Mouse (Mus musculus): ENCODE results near the gene Gpnmb. TPM values are rescaled to one million over a fixed set of nuclear protein-coding genes. Genes with fewer than 3 reads are reported as not detected.
A peak's percentile ranks its signal among the peaks of the same experiment; 100 is the strongest.

Gpnmb gene
- polyA plus RNA-seq, 1 experiment from 2014 or later = 0.23 TPM

DNA sequence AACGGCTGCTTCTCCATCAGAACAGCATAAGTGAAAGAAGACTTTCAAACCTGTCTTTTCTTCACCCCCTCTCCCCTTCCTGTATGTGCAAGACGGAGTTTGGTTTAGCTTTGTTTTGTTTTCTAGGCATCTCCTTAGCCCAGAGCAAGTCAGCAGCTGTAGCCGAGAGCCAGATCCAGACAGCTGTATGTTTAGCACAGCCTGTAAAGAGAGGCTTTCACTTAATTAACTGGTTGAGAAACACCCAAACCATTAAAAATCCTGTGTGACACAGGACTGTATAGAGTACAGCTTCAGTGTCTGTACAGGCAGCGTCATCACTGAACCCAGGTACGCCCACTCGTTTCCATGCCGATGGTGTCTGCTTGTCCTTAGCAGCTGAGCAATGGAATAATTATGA, 11.1 kb upstream of the Gpnmb start:
- WGBS = 84% methylated on average over 7 of the region's 7 CpGs
- Histone ChIP-seq H3K4me1 (ENCODE audit: control insufficient read depth, insufficient read depth, low read depth, low read length) (no peaks in the 10 kb centered on the region), H3K4me3 (ENCODE audit: low read length) (no peak overlapping the region), H3K9ac (ENCODE audit: low read depth, low read length) (no peak overlapping the region), H3K9me3 (ENCODE audit: control insufficient read depth, low read length) (no peaks in the 10 kb centered on the region), H3K36me3 (ENCODE audit: control insufficient read depth, insufficient read depth, low read length) (no peaks in the 10 kb centered on the region), H3K27ac (ENCODE audit: low read depth, low read length) (no peak overlapping the region), H3K4me2 (ENCODE audit: low read length) (no peak overlapping the region), H3K27me3 (replicated peaks; ENCODE audit: control insufficient read depth, insufficient read depth, low read length) (no peaks in the 10 kb centered on the region)
- no peak for ATAC-seq

DNA sequence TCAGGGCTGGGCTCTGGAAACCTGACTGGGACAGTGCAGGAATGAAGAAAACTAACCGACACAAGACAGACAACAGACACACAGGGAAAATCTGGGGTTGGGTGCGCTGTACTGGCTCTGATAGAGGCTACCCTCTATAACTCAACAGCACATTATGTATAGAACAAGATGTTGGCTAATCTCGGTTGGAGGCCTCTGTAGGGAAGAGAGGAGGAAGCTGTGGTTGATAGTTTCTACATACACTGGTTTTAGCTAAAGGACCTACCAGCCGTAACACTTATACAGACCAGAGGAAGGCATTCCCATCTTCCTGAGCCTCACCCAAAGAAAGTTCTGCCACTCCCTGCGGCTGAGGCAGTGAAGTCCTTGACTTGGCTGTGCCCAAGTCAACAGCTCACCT, 9.8 kb upstream of the Gpnmb start:
- Histone ChIP-seq H3K4me2 (ENCODE audit: low read length) (no peak overlapping the region), H3K4me3 (ENCODE audit: low read length) (no peak overlapping the region), H3K27me3 (replicated peaks; ENCODE audit: control insufficient read depth, insufficient read depth, low read length) (no peaks in the 10 kb centered on the region), H3K36me3 (ENCODE audit: control insufficient read depth, insufficient read depth, low read length) (no peaks in the 10 kb centered on the region), H3K4me1 (ENCODE audit: control insufficient read depth, insufficient read depth, low read depth, low read length) (no peaks in the 10 kb centered on the region), H3K27ac (ENCODE audit: low read depth, low read length) (no peak overlapping the region), H3K9ac (ENCODE audit: low read depth, low read length) (no peak overlapping the region), H3K9me3 (ENCODE audit: control insufficient read depth, low read length) (no peaks in the 10 kb centered on the region)
- 93% methylated on average over 5 of the region's 5 CpGs for WGBS
- no peak for ATAC-seq

DNA sequence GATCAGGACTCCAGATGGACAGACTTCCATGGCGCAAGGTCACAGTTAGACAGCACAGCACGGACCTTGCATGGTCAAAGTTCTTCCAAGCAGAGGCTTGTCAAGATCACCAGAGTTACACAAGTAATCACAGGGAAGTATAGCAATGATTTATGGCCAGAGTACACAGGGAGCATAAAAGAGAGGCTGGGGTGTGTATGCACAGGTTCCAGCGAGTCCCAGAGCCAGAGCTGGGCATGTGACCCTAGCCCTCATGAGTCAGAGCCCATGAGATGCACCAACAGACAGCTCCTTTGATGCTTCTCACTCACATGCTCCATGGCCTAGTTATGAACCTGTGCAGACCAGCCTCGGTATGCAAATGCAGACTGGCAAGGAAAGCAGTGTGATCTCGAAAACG, 8.3 kb upstream of the Gpnmb start:
- no peak for ATAC-seq
- no peak overlapping the region for H3K27ac ChIP-seq (ENCODE audit: low read depth, low read length)
- H3K27me3 ChIP-seq (replicated peaks; ENCODE audit: control insufficient read depth, insufficient read depth, low read length) = no peaks in the 10 kb centered on the region
- H3K9me3 ChIP-seq (ENCODE audit: control insufficient read depth, low read length) = no peaks in the 10 kb centered on the region
- H3K4me1 ChIP-seq (ENCODE audit: control insufficient read depth, insufficient read depth, low read depth, low read length) = no peaks in the 10 kb centered on the region
- no peak overlapping the region for H3K4me3 ChIP-seq (ENCODE audit: low read length)
- 94% methylated on average over 6 of the region's 6 CpGs for WGBS
- no peaks in the 10 kb centered on the region for H3K36me3 ChIP-seq (ENCODE audit: control insufficient read depth, insufficient read depth, low read length)
- H3K9ac ChIP-seq (ENCODE audit: low read depth, low read length) = no peak overlapping the region
- no peak overlapping the region for H3K4me2 ChIP-seq (ENCODE audit: low read length)

DNA sequence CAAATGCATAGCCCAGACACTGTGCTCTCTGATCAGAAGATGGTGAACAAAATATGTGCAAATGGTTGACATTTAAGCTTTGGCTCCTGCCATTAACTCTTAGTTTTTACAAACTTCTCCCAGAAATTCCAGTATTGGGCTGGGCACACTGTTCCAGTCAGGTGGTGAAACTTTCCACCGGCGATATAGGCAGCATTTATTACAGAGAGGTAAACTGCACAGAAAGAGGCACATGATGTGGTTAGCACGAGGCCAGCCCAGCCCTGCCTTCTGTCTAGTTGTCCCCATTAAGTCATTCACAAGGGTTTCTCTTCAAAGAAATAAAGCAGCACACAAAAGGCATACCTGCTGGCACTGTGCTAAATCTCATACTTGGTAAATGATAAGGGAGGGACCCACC, 7.6 kb upstream of the Gpnmb start:
- no peak overlapping the region for H3K4me3 ChIP-seq (ENCODE audit: low read length)
- no peak overlapping the region for H3K4me2 ChIP-seq (ENCODE audit: low read length)
- no peaks in the 10 kb centered on the region for H3K36me3 ChIP-seq (ENCODE audit: control insufficient read depth, insufficient read depth, low read length)
- no peak overlapping the region for H3K27ac ChIP-seq (ENCODE audit: low read depth, low read length)
- no peak for ATAC-seq
- no peaks in the 10 kb centered on the region for H3K27me3 ChIP-seq (replicated peaks; ENCODE audit: control insufficient read depth, insufficient read depth, low read length)
- H3K9ac ChIP-seq (ENCODE audit: low read depth, low read length) = no peak overlapping the region
- 90% methylated on average over 3 of the region's 3 CpGs for WGBS
- H3K4me1 ChIP-seq (ENCODE audit: control insufficient read depth, insufficient read depth, low read depth, low read length) = no peaks in the 10 kb centered on the region
- H3K9me3 ChIP-seq (ENCODE audit: control insufficient read depth, low read length) = no peaks in the 10 kb centered on the region

DNA sequence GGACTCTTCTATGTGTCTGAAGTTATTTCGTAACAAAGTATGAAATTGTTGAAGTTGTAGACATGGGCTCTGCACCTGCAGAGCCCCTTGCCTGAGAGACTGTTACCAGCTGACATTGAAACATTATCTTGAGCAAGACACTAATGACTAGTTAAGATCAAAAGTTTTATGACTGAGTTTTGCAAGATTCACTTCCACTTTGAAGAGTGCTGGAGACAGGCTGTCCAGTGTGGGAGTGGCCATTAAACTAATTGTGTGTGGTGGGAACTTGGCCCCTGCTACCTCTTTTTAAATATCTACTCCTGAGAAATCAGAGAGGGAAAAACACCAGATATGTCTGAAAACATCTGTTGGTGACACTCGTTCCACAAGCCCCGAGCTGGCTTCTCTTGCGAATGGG, 5.1 kb upstream of the Gpnmb start:
- Histone ChIP-seq H3K9me3 (ENCODE audit: control insufficient read depth, low read length) (no peaks in the 10 kb centered on the region), H3K4me1 (ENCODE audit: control insufficient read depth, insufficient read depth, low read depth, low read length) (no peaks in the 10 kb centered on the region), H3K4me2 (ENCODE audit: low read length) (no peak overlapping the region), H3K27me3 (replicated peaks; ENCODE audit: control insufficient read depth, insufficient read depth, low read length) (peaks cover 3% of the 10 kb centered on the region), H3K4me3 (ENCODE audit: low read length) (no peak overlapping the region), H3K27ac (ENCODE audit: low read depth, low read length) (no peak overlapping the region), H3K36me3 (ENCODE audit: control insufficient read depth, insufficient read depth, low read length) (no peaks in the 10 kb centered on the region), H3K9ac (ENCODE audit: low read depth, low read length) (no peak overlapping the region)
- WGBS = 88% methylated on average over 4 of the region's 4 CpGs
- no peak for ATAC-seq

DNA sequence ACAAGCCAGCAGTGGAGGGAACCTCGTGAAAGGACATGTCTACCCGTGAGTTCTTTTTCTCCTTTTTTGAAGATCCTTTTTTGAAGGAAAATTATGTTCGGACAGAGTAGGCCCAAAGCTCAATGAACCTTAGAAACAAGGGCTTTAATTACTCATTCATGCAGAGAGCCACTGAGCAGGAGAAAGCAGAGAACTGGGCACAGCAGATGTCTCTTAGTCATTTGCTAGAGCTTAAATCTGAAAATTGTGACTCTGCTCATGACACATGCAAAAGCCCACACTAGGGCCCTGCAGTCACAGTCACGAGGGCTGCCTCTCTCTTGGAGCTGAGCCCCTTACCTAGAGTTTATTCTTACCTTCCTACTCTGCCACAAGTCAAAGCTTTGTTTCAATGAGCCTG, 3.6 kb upstream of the Gpnmb start:
- Histone ChIP-seq H3K4me3 (ENCODE audit: low read length) (no peak overlapping the region), H3K36me3 (ENCODE audit: control insufficient read depth, insufficient read depth, low read length) (no peaks in the 10 kb centered on the region), H3K4me2 (ENCODE audit: low read length) (no peak overlapping the region), H3K9ac (ENCODE audit: low read depth, low read length) (no peak overlapping the region), H3K4me1 (ENCODE audit: control insufficient read depth, insufficient read depth, low read depth, low read length) (no peaks in the 10 kb centered on the region), H3K27ac (ENCODE audit: low read depth, low read length) (no peak overlapping the region), H3K27me3 (replicated peaks; ENCODE audit: control insufficient read depth, insufficient read depth, low read length) (peaks cover 7% of the 10 kb centered on the region), H3K9me3 (ENCODE audit: control insufficient read depth, low read length) (no peaks in the 10 kb centered on the region)
- ATAC-seq = no peak
- 62% methylated on average over 4 of the region's 4 CpGs for WGBS

DNA sequence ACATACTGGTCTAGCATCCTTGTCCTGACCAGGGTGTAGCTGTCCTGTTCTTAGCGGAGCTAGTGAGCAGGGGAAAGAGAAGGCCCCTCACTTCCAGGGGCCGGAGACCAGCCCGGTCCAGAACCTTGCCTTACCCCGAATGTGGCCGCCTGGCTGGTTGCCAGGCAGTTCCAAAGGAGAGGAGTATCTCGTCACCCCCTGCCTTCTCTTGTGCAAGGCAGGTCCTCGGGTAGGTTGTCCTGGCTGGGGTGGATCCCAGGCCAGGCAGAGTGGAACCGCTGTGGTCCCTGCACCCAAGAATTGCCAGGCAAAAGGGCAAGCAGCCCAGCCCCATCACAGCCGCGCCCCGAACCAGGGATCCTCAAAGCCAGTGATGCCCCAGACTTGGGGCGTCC, 919 bp downstream of the Gpnmb start:
- 70% methylated on average over 12 of the region's 12 CpGs for WGBS
- Histone ChIP-seq H3K4me2 (ENCODE audit: low read length) (no peak overlapping the region), H3K4me1 (ENCODE audit: control insufficient read depth, insufficient read depth, low read depth, low read length) (no peaks in the 10 kb centered on the region), H3K4me3 (ENCODE audit: low read length) (no peak overlapping the region), H3K9ac (ENCODE audit: low read depth, low read length) (no peak overlapping the region), H3K27me3 (replicated peaks; ENCODE audit: control insufficient read depth, insufficient read depth, low read length) (peaks cover 7% of the 10 kb centered on the region), H3K9me3 (ENCODE audit: control insufficient read depth, low read length) (no peaks in the 10 kb centered on the region), H3K27ac (ENCODE audit: low read depth, low read length) (no peak overlapping the region), H3K36me3 (ENCODE audit: control insufficient read depth, insufficient read depth, low read length) (no peaks in the 10 kb centered on the region)
- no peak for ATAC-seq

DNA sequence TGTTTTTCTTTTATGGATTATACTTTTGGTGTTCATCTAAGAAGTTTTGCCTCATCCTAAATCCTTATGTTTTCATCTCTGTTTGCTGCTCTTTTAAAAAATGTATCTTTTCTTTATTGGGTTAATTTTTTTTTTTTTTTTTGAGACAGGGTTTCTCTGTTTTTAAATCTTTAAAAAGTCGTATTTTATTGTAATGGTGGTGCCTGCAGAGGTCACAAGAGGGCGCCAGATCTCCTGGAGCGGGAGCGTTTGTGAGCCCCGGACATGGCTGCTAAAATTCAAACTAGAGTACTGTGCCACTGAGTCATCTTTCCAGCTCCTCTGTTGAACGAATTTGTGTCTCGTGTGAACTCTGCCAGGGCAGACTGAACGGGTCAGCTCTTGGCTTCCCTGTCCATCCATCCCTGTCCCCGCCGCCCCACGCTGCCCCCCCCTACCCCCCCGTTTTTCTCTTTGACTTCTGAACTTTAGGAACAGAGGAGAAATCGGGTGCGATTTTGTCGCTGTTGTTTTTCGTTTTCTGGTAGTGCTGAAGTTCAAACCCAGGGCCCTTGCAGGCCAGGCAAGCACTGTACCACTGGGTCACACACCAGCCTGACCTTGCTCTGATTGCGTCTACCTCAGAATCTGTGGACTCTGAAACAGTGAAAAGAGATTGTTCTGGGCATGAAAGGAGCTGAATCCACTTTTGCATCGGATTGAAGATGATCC, 3.3 kb downstream of the Gpnmb start:
- ATAC-seq = 0 out of 2 replicates have a peak, but pooled peaks have one; percentile 37
- no peaks in the 10 kb centered on the region for H3K36me3 ChIP-seq (ENCODE audit: control insufficient read depth, insufficient read depth, low read length)
- peak overlapping the region; percentile 32 for H3K4me3 ChIP-seq (ENCODE audit: low read length)

DNA sequence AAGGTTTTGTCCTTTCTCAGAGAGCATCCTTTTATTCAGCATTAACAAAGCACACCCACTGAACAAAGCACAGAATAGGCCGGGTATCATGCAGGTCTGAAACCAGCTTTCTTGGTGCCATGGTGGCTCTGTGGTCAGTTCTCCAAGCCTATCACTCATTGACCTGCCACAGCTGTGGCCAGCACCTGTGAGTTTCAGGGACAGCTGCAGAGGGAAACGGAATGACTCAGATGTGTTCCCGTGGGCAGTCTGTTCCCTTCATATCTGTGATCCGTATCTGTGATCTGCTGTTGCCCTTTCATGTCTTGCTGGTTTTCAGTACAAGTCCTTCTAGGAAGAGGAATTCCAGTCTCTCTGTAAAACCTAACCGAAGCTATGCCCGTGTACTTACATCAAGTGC, 10.2 kb downstream of the Gpnmb start:
- H3K4me1 ChIP-seq (ENCODE audit: control insufficient read depth, insufficient read depth, low read depth, low read length) = no peaks in the 10 kb centered on the region
- no peak overlapping the region for H3K4me2 ChIP-seq (ENCODE audit: low read length)
- no peaks in the 10 kb centered on the region for H3K27me3 ChIP-seq (replicated peaks; ENCODE audit: control insufficient read depth, insufficient read depth, low read length)
- H3K9ac ChIP-seq (ENCODE audit: low read depth, low read length) = no peak overlapping the region
- ATAC-seq = no peak
- no peaks in the 10 kb centered on the region for H3K36me3 ChIP-seq (ENCODE audit: control insufficient read depth, insufficient read depth, low read length)
- no peaks in the 10 kb centered on the region for H3K9me3 ChIP-seq (ENCODE audit: control insufficient read depth, low read length)
- 54% methylated on average over 6 of the region's 6 CpGs for WGBS
- no peak overlapping the region for H3K4me3 ChIP-seq (ENCODE audit: low read length)
- no peak overlapping the region for H3K27ac ChIP-seq (ENCODE audit: low read depth, low read length)

More for the DNA sequence above, 3.3 kb downstream of the Gpnmb start:
- Histone ChIP-seq H3K27me3 (replicated peaks; ENCODE audit: control insufficient read depth, insufficient read depth, low read length) (peaks cover 7% of the 10 kb centered on the region), H3K4me2 (ENCODE audit: low read length) (peak overlapping the region; percentile 57), H3K27ac (ENCODE audit: low read depth, low read length) (no peak overlapping the region), H3K9ac (ENCODE audit: low read depth, low read length) (no peak overlapping the region; the same call in 1 of the 2 replicates), H3K4me1 (ENCODE audit: control insufficient read depth, insufficient read depth, low read depth, low read length) (no peaks in the 10 kb centered on the region), H3K9me3 (ENCODE audit: control insufficient read depth, low read length) (no peaks in the 10 kb centered on the region)
- 12% methylated on average over 18 of the region's 18 CpGs for WGBS

All from hindbrain, embryonic 16.5 days (tissue).